Mouse (Mus musculus): ENCODE measurements at regions not wholly inside any gene's neighbourhood (a gene's known extent, or its start where the extent isn't known, plus 50 kb on each side); places are given as distances from the start of the nearest gene placed in this dataset.

DNA sequence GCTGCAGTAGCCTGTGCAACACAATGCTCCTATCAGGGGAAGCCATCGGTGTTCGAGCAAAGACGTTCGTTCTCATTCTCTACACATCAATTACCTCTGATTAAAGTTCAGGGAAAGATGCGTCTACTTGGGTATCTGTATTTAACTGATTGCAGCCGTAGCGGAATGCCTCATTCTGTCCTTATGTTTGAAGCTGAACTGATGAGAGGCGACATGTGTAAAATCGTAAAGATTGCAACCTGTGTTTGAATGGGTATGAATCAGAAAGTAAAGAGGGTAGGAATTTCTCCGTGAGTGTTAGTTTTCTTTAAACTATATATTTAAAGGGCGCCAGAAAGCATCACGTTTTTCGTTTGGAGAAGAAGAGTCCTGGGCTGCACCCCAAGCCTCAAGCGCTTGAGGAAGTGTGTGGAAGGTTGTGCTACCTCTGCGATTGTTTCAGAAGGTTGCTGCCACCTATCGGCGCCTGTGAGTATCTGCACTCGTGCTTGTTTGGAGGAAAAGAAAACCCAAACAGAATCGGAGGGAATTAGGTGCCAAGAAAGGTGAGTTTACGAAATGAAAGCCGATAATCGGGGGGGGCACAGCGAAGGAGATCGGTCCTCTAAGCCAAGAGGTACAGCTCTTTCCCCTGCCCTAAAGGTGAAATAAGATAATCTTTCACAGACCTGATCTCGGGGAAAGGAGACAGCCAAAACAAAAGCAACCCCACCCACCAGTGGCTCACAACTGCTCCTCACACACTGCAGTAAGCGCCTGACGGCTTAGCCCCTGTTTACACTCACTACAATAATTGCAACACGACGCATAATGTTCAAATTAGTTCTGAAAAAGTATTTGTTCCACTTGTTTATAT lies 346.4 kb upstream of the Prkcq start:
- peak; percentile 21 for DNase-seq (ENCODE audit: low spot score)

GRCm38 (mm10) chr2:10826134-10826767 lies 345.7 kb upstream of the Prkcq start:
- DNase-seq (ENCODE audit: low spot score): no peak

GRCm38 (mm10) chr2:10839976-10840375 lies 331.9 kb upstream of the Prkcq start:
- no peak for DNase-seq (ENCODE audit: low spot score)

- DNase-seq (ENCODE audit: low spot score): no peak
These were observed 310.1 kb upstream of the Prkcq start for GRCm38 (mm10) chr2:10861654-10862292.

GRCm38 (mm10) chr2:10864451-10864850 lies 307.5 kb upstream of the Prkcq start:
- no peak for DNase-seq (ENCODE audit: low spot score)

DNA sequence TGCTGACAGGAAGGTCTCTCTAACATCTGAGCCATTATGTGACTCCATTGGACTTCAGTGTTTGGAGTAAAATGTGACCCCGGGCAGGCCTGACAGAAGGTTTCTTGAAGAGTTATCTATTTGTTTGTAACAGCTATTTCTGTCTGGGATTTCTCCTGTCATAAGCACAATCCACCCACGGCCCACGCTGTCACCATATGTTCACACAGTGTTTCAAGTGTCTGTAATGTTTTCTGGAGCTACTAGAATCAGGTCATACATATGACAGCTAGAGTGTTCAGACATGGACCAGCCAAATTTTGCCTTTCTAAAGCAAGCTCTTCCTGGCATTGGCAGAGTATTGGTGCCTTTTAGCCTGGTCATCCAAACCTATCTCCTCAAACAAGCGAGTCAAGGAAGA lies 297.6 kb upstream of the Prkcq start:
- no peak for DNase-seq (ENCODE audit: low spot score)

DNA sequence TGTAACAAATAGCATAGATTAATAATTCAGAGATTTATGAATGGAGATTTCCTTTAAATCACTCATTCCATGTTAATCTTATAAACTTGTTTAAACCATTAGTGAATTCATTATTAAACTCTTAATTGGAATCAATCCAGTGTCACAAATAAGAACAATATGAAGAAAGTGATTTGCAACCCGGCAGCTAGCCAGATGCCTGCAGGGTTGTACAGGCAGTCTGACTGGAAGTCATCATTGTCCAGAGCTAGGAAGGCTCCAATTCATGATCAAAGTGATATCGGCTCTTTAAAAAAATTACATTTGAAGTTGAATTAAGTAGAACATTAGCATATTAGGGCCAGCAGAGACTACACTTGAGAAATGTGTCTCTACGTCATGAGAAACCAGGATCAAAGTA lies 270.0 kb upstream of the Prkcq start:
- DNase-seq (ENCODE audit: low spot score): no peak

GRCm38 (mm10) chr2:10919955-10920354 lies 252.0 kb upstream of the Prkcq start:
- DNase-seq (ENCODE audit: low spot score): no peak

DNA sequence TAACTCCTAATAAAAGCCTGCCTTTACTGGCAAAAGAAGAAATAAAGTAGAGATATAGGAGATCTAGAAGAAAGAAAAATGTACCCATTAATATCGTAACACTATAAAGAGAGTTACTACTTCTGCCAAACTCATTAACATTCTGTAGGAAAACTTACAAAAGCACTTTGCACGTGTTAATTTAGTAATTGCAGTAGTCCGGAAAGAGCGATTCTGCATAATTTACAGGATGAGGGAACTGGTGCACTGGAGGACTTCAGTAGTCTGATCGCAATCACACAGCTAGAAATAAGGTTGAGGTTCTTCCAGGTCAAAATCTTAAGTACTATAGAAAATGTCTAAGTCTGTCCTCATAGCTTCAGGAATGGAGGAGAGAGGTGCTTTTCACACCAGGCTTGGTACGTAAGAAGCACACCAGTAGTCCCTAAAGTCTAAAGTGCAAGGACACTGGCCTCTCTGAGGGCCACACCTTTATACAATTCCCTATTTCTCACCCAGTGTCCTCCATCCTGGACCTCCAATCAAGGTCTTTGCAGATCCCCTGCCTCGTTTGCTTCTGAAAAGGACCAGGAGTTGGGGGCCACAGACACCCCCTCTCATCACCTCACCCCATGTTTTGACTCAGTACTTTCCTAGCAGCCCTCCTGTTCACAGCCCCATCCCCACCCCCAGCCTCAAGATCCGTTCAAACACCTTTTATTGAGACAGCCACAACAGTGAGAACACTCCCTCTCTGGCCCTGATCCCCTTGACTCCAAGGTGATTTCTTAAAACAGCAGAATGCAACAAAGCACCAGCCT lies 251.0 kb upstream of the Prkcq start:
- no peak for DNase-seq (ENCODE audit: low spot score)

- no peak for DNase-seq (ENCODE audit: low spot score)
These were observed 250.1 kb upstream of the Prkcq start for GRCm38 (mm10) chr2:10921486-10922450.

DNA sequence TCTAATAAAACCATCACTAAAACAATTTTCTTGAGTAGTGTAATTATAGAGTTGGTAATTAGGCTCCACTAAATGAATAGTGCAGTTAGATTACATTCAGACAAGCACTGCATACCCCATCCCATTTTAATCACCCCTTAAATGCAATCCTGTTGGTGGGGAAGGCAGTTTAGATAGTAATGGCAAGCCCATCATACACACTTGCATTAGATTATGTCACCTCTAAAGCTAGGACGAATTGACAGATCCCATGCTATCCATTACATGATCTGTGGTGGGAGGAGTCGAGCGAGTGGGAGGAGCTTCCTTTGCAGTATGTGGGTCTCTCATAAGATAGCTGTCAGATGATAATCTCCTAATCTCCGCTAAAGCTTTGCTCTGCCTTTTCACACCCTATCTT lies 247.9 kb upstream of the Prkcq start:
- no peak for DNase-seq (ENCODE audit: low spot score)

DNA sequence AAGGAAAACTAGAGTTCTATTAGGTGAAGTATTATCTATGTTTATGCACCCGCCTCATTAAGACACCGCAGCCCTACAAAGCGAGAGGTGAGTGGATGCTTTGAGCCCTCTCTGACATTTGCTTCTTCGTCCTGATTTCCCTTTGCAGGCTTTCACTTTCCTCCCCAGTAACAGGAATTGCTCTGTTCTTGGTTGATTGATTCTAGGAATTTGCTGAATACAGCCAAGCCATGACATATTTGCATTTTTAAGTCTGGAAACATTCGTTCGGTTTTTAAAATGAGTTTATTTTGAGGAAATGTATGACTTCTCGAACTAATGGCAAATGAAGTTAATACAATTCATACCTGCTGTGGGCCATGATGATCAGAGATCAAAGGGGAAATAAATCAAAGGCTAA lies 246.5 kb upstream of the Prkcq start:
- DNase-seq (ENCODE audit: low spot score): no peak

GRCm38 (mm10) chr2:10937405-10937804 lies 234.5 kb upstream of the Prkcq start:
- no peak for DNase-seq (ENCODE audit: low spot score)

DNA sequence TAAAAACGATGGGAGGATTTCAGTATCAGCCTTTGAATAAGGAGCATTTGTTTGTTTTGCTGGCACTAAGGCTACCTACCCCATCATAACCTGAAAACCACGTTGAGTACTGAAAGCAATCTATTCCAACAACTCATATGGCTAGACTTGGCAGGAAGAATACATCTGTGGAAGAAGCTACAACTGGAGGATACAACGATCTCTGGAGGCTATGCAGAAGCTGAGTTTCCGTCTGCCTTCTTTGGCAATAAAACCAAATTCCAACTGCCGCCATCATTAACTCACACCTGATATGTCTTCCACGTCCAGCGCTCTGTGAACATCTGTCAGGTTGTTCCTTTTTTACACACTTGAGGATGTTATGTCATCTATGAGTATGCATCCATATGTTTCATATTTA lies 206.7 kb upstream of the Prkcq start:
- no peak for DNase-seq (ENCODE audit: low spot score)

GRCm38 (mm10) chr2:10966891-10967290 lies 205.0 kb upstream of the Prkcq start:
- DNase-seq (ENCODE audit: low spot score): no peak

DNA sequence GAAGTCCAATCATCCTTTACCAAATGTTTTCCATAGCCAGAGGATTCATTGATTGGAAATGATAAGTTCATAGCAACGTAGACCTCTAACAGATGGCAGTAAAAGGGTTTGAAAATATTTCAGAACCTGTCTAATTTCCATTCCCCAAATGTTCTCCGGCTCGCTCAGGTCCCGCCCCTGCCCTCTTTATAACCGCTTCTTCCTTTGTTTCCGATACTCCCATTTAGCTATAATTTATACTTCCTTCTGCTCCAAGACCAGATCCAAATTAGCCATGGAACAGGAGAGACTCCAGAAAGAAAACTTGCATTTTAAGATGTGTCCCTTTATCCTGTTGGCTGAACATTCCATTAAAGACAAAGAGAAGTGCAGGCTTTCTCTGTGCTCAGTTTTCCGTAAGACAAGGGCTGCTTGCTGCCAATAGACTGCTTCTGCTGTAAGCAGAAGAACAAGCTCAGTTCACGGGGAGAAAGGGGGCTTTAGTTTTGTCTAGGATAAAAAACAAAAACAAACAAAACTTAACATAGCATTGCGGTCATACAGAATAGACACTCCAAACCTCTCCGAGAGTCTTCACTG lies 202.7 kb upstream of the Prkcq start:
- no peak for DNase-seq (ENCODE audit: low spot score)

DNA sequence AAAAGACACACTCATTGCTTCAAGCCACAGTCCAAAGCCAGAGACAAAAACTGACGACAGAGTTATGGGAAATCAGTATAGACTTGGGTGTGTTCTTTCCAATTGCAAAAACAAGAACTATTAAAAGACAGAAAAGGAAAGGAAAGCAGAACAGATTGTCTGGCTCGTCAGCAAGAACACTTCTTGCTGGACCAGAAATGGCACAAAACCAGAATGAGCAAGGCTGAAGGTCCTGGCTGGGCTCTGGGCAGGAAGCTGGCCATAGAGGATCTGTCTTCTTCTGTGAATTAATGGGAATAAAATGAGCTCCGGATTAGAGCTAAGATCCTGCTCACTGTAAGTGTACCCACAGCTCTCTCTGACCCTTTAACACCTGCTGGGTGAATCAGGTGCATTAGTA lies 199.9 kb upstream of the Prkcq start:
- DNase-seq (ENCODE audit: low spot score): no peak

GRCm38 (mm10) chr2:10978772-10979171 lies 193.1 kb upstream of the Prkcq start:
- DNase-seq (ENCODE audit: low spot score): no peak

- DNase-seq (ENCODE audit: low spot score): no peak
These were observed 185.8 kb upstream of the Prkcq start for GRCm38 (mm10) chr2:10986101-10986500.

DNA sequence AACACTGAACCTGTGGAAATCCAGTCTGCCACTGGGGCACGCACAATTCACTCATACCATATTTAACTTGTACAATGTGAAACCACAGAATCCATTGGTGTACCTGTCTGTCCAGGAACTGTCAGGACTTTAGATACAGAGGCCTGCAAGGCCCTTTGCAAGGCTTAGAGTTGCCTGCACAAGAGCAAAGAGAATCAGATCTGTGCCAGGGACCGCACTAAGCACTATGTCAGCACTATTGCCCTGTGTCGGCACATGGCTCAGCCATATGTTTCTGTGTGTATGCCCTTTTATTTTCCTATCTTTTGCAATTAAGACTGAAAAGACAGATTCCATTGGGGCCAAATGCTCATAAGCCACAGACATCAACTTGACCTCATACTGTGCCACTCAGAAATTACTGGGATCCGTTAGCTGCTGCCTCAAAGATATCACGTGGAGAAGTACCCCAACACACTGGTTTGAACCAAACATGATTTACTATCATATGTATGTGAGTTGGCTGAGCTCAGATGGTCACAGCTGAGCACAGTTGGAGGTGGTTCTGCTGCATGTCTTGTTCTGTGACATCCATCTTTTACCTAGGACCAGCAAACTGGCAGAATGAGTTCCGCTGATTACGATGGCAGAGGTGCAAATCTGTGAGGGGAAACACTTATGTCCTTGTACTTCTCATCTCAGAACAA lies 181.7 kb upstream of the Prkcq start:
- DNase-seq (ENCODE audit: low spot score): no peak
